Mouse (Mus musculus) adrenal gland, postnatal 36 days (tissue): ENCODE data around the gene Soga1. TPM values are rescaled to one million over a fixed set of nuclear protein-coding genes. Genes with fewer than 3 reads are reported as not detected.

Experiments
- DNase-seq, 2 experiments: peaks; one replicate each; pipeline ENCODE4 v3.0.0; 2021; ENCODE audit warnings: mixed read lengths in 1 of 2
- total RNA-seq, 2 experiments: library from RNA; stranded (reverse); gene quantifications; 2 replicates each; pipeline ENCODE4 v1.2.3; 2021

Gene Soga1
- total RNA-seq, 2 experiments from 2014 or later, result 36.3 to 38.7 TPM

DNA sequence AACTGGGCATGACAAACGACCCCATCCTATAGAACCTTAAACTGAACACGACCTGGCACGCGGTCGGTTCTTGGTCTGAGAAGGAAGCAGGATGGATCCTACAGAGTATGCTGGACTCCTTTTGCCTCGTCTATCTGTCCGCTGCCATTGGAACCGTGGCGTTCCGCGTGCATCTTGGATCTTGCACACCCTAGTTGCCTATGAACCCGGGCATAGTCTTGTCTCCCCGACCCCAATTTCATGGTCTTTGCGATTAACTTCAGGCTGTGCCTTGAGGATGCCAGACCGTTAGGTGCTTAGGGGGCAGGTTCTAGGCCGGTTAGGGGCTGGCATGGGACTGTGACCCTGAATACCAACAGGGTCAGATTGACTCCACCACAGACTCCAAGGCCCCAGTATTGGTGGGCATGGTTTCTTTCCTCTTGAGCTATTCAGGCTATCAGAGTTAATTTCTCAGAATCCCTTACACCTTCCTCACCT, 687 bp upstream of the Soga1 start:
- DNase-seq, result no peak

DNA sequence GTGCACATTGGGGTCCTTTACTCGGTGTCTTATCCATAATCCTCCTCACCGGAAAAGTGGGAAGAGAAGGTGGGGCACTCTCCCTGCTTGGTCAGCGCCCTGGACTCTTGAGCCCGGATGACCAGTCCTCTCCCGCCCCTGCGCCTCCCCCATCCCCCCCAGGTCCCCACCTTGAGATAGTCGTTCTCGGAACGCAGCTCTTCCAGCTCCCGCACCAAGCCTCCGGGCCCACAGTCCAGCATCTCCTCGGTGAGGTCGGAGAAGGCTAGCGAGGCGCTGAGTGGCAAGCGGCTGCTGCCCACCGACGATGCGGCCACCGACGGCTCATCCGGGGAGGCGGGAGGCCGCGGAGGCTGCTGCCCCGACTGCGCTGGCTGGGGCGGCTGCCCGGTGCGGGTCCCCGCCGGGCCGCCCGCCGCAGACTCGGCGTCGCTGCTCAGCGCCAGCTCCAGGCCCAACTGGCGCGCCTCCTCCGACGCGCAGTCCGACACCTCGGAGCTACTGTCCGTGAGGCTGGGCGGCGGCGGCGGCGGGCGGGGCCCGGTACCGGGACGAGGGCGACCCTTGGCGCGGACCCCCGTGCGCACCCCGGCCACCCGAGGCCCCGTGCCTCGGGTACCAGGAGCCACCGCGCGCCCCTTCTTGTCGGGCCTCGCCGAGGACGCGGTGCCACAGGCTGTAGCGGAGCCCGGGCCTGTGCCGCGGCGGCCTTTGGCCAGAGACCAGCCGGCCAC, 828 bp downstream of the Soga1 start:
- peak; percentile 57 to 68 for DNase-seq

DNA sequence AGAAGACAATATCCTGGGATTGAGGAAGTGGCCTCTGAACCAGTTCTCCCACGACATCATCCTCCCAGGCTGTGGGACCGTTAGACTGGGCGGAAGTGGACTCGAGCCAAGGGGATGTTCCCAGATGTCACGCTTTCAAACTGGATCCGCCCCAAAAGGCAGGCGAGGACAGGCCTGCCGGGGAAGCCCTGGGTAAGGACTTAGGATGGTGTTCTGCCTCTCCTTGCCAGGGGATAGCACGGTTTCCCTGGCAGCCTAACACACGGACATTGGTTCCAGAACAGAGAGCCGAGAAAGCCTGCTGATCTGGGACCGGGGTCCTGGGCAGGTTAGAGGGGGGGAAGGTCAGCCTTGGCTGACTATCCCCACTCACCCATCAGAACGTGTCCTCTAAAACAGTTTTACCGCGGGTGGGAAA, 1.4 kb downstream of the Soga1 start:
- peak; percentile 91 for DNase-seq

- DNase-seq, result peak; percentile 77 to 82
These were observed 1.9 kb downstream of the Soga1 start for GRCm38 (mm10) chr2:157077160-157077559.

GRCm38 (mm10) chr2:157076585-157076984, 2.5 kb downstream of the Soga1 start:
- DNase-seq, result no peak

DNA sequence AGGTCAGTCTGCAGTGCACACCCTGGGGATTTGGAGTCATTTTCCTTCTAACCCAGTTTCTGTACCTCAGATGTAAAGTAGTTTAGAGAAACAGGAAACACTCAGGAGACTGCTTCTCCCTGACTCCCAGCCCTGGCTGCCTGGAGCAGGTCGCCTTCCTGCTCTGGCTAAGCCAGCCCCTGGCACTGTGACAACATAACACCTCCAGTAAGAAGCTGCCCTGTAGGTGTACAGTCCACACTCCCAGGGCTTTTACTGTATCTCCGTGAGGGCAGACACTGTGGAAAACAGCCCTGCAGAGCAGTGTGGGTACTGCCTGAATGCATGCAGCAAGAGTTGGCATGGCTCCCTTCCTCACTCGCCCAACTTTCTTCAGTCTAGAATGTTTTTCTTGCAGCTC, 3.4 kb downstream of the Soga1 start:
- peak in 1 of 2 experiments; percentile 57 for DNase-seq

DNA sequence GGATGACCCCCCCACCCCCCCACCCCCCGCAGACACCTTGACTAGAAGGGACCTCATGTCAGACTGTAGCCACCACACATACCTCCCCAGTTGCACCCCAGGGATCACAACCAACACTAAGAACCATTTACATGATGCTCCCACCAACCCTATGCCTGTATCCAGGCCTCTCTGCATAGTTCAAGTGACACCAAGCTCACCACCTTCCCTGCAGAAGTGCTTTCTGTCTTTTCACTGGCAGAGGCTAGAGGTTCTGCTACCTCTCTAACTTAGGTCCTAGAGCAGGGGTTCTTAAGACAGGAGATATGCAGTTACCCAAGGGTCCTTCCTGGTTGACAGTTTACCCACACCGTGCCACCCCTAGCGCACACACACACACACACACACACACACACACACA, 3.8 kb downstream of the Soga1 start:
- no peak for DNase-seq

- DNase-seq, result no peak
These were observed 4.3 kb downstream of the Soga1 start for GRCm38 (mm10) chr2:157074772-157075171.

- DNase-seq, result peak; percentile 85
These were observed 4.8 kb downstream of the Soga1 start for GRCm38 (mm10) chr2:157074186-157074724.

GRCm38 (mm10) chr2:157073378-157074052, 5.5 kb downstream of the Soga1 start:
- no peak for DNase-seq

- no peak for DNase-seq
These were observed 6.6 kb downstream of the Soga1 start for GRCm38 (mm10) chr2:157072316-157072990.

- DNase-seq, result peak; percentile 89 to 92
These were observed 7.5 kb downstream of the Soga1 start for GRCm38 (mm10) chr2:157071556-157071955.

DNA sequence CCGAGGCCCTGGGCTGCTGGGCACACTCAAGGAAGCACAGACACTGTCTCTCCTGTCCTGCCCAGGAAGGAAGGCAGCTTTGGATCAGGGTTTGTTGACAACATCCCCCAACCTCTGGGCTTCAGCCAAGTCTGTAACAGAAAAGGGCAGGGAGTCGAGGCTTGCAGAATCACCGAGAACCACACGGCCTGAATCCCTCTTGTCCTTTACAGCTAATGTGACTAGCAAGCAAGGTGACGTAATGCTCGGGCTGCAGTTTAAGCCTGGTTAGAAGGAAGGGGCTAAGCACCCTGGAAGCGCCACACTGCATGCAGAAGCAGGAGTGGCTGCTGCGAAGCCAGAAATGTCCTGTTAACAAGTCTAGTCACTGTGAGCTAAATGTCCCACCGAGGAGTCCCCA, 8.7 kb downstream of the Soga1 start:
- DNase-seq, result peak; percentile 76 to 80

GRCm38 (mm10) chr2:157069755-157070315, 9.2 kb downstream of the Soga1 start:
- DNase-seq, result no peak

DNA sequence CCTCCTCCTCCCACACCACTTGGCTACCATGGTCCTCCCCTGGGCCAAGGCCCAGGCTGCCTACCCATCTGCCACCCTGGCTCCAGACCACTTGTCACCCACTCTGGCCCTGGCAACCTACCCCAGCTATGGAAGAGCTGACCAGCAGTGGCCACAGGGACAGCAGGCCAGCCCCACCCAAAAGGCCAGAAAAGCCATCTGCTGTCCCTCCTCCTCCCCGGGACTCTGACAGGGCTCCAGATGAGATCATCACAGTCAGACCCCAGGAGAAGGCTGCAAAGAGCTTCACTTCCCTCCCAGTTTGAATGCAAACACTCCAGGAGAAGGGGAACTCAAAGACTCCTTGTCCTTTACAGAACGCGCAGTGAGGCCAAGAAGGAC, 9.7 kb downstream of the Soga1 start:
- no peak for DNase-seq

DNA sequence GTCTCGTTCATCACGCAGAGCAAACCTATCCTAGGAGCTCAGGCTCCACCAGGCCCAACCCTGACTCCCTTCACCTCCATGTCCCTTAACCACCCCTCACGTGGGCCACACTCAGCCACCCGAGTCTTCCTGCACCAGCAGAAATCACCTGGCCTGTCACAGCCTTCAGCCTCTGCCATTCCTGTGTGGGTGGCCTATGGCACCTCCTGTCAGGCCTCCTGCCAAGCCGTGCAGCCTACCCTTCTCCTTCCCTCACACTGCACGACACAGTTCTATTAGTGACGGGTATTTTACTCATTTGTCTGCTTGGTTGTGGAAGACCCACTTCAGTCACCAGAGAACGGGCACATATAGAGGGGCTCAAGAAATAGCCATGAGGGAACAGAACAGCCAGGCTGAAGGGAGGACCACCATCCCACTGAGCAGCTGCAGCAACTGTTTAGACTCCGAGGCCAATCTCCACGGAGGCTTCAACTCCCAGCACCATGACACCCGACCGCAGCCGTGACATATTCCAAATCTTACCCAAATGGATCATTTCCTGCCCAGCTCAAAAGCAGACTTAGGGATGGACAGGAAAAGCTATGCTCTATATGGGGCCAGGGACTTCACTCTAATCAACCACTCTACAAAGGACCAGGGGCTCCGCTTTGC, 10.2 kb downstream of the Soga1 start:
- DNase-seq, result no peak

GRCm38 (mm10) chr2:157066731-157067430, 12.2 kb downstream of the Soga1 start:
- peak in 1 of 2 experiments; percentile 20 for DNase-seq

- peak in 1 of 2 experiments; percentile 37 for DNase-seq
These were observed 13.2 kb downstream of the Soga1 start for GRCm38 (mm10) chr2:157065879-157066226.

- peak; percentile 73 to 78 for DNase-seq
These were observed 13.8 kb downstream of the Soga1 start for GRCm38 (mm10) chr2:157064978-157065878.

- peak in 1 of 2 experiments; percentile 22 for DNase-seq
These were observed 14.9 kb downstream of the Soga1 start for GRCm38 (mm10) chr2:157064136-157064535.
